Mouse (Mus musculus) spleen, adult 2 months (tissue): ENCODE data around the gene Bap1.

Source experiments
- CTCF ChIP-seq: fragments of 200-500 bp; IDR thresholded peaks from 2 replicates; pipeline ENCODE4 v1.5.1; 2011; ENCODE audit warnings: mild to moderate bottlenecking, inconsistent platforms; ENCODE audit not compliant: insufficient read depth, insufficient read length, insufficient replicate concordance; ENCODE audit errors: extremely low read depth
- POLR2A ChIP-seq: fragments of 200-500 bp; IDR thresholded peaks from 2 replicates; pipeline ENCODE4 v1.6.1; 2011; ENCODE audit warnings: low read depth, low read length, inconsistent platforms

DNA sequence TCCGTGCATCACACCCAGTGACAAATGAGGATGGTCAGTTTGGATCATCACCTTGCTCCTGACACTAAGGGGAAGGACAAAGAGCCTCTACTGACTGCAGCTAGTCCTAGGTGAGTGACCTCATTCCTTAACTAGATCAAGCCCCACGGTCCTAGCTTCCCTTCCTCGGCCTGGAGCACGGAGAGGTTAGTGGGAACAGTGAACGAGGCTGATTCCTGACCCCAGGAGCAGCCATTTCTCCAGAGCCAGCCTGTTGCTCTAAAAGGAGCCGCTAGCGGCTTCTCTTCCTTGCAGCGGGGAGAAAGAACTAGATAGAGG lies 46.0 kb upstream of the Bap1 start:
- TF ChIP-seq CTCF (no peak), POLR2A (no peak)
